Mouse (Mus musculus) embryonic facial prominence, embryonic 15.5 days (tissue): Measurements from ENCODE around the gene Lin52. TPM values are rescaled to one million over a fixed set of nuclear protein-coding genes. Genes with fewer than 3 reads are reported as not detected.

ENCODE experiments used
- ATAC-seq: fragments of 200-750 bp; cut with Nextera tagmentation; 2 replicates; pipeline ENCODE4 v1.8.0; 2017; ENCODE audit warnings: low read depth, moderate TSS enrichment; ENCODE audit not compliant: insufficient number of reproducible peaks, low FRiP score, low TSS enrichment
- H3K27ac ChIP-seq: fragments of 300-500 bp; sonication (generic); replicated peaks from 2 replicates; pipeline ENCODE4 v1.5.1; 2015; ENCODE audit warnings: mild to moderate bottlenecking, inconsistent platforms
- H3K27me3 ChIP-seq: fragments of 300-500 bp; sonication (generic); 2 replicates; pipeline ENCODE4 v1.6.1; 2015; ENCODE audit warnings: inconsistent platforms
- H3K36me3 ChIP-seq: fragments of 300-500 bp; sonication (generic); 2 replicates; pipeline ENCODE4 v1.6.1; 2015; ENCODE audit warnings: mild to moderate bottlenecking, inconsistent platforms
- H3K4me1 ChIP-seq: fragments of 300-500 bp; sonication (generic); 2 replicates; pipeline ENCODE4 v1.6.1; 2015; ENCODE audit warnings: inconsistent platforms
- H3K4me2 ChIP-seq: fragments of 300-500 bp; sonication (generic); replicated peaks from 2 replicates; pipeline ENCODE4 v1.6.1; 2015; ENCODE audit warnings: mild to moderate bottlenecking, inconsistent platforms
- H3K4me3 ChIP-seq: fragments of 300-500 bp; sonication (generic); replicated peaks from 2 replicates; pipeline ENCODE4 v1.5.1; 2015; ENCODE audit warnings: mild to moderate bottlenecking, inconsistent platforms
- H3K9ac ChIP-seq: fragments of 300-500 bp; sonication (generic); 2 replicates; pipeline ENCODE4 v1.6.1; 2015; ENCODE audit warnings: inconsistent platforms
- H3K9me3 ChIP-seq: fragments of 300-500 bp; sonication (generic); replicated peaks from 2 replicates; pipeline ENCODE4 v1.6.1; 2016; ENCODE audit warnings: inconsistent platforms
- WGBS: fragments of 180-500 bp; shearing (Covaris S2); methylation state at CpG from one replicate; pipeline ENCODE4 v1.1.7; 2015; 5-methylcytosine and 5-hydroxymethylcytosine counted together
- polyA plus RNA-seq: library from polyadenylated mRNA; unstranded; fragments of >200 nt; fragmentation: Nextera tagmentation; extraction: Ambion mirVana; gene quantifications from 2 replicates; pipeline ENCODE4 v1.2.1, GENCODE M21; 2015

Gene Lin52
- polyA plus RNA-seq, 1 experiment from 2014 or later = 19.6 TPM

GRCm38 (mm10) chr12:84438697-84439096, 12.5 kb upstream of the Lin52 start:
- no peaks in the 10 kb centered on the region for H3K27me3 ChIP-seq
- H3K9me3 ChIP-seq = no peaks in the 10 kb centered on the region
- H3K4me3 ChIP-seq = no peak overlapping the region
- H3K9ac ChIP-seq = no peak overlapping the region
- H3K4me2 ChIP-seq = no peak overlapping the region
- WGBS = 60% methylated on average over 2 of the region's 2 CpGs
- 0 out of 2 replicates have a peak, but pooled peaks cover 4% of the 10 kb centered on the region for H3K36me3 ChIP-seq
- ATAC-seq = no peak
- no peaks in the 10 kb centered on the region for H3K4me1 ChIP-seq
- no peak overlapping the region for H3K27ac ChIP-seq

DNA sequence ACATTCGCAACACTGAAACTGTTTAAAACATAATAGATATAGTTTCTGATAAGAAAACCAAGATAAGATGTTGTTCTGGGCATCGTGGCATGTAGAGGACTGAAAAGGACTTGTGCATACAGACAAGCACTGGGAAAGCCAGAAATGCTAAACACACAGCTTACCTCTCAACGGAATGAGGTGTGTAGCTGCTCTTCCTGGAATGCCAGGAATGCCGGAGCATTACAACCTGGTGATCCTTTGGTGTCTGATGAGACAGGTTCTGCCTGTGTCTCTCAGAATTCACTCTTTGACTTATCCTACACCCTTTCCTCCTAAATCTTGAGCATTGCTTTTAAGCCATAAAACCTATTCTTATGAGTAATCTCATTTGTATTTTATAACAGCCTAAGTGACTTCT, 8.7 kb upstream of the Lin52 start:
- Histone ChIP-seq H3K27ac (no peak overlapping the region), H3K4me2 (no peak overlapping the region), H3K36me3 (0 out of 2 replicates have a peak, but pooled peaks cover 4% of the 10 kb centered on the region), H3K9me3 (no peaks in the 10 kb centered on the region), H3K27me3 (no peaks in the 10 kb centered on the region), H3K9ac (no peak overlapping the region), H3K4me1 (no peaks in the 10 kb centered on the region), H3K4me3 (no peak overlapping the region)
- no peak for ATAC-seq
- WGBS = 63% methylated on average over 4 of the region's 4 CpGs

DNA sequence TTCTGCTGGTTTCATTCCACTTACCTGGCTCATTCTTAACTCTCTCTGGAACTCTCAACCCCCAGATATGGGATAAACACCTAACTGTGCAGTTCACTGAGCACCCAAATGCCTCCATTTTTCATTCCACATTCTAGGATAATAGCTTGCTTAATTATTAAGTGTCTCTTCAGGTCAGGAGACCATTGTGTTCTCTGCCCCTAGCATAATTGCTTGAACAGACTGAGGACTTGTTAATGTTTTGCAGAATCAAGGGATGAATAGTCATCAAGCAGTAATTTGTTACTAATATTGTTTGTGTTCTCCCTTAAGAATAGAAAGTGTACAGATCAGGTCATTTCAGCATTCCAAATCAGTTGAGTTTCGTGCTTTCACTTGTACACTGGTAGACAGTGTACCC, 3.8 kb upstream of the Lin52 start:
- 76% methylated on average over 1 of the region's 1 CpGs for WGBS

GRCm38 (mm10) chr12:84448181-84448580, 3.0 kb upstream of the Lin52 start:
- no peaks in the 10 kb centered on the region for H3K9me3 ChIP-seq
- no peak overlapping the region for H3K4me2 ChIP-seq
- no peak overlapping the region for H3K9ac ChIP-seq
- no peaks in the 10 kb centered on the region for H3K36me3 ChIP-seq
- no peak for ATAC-seq
- peaks cover 14% of the 10 kb centered on the region for H3K4me1 ChIP-seq
- H3K27me3 ChIP-seq = no peaks in the 10 kb centered on the region
- no peak overlapping the region for H3K27ac ChIP-seq
- H3K4me3 ChIP-seq = no peak overlapping the region
- WGBS = 87% methylated on average over 6 of the region's 6 CpGs

More for the DNA sequence above, 3.8 kb upstream of the Lin52 start:
- H3K4me2 ChIP-seq = no peak overlapping the region
- no peaks in the 10 kb centered on the region for H3K9me3 ChIP-seq
- H3K27me3 ChIP-seq = no peaks in the 10 kb centered on the region
- peaks cover 11% of the 10 kb centered on the region for H3K4me1 ChIP-seq
- H3K9ac ChIP-seq = no peak overlapping the region
- ATAC-seq = no peak
- no peak overlapping the region for H3K4me3 ChIP-seq
- no peak overlapping the region for H3K27ac ChIP-seq
- no peaks in the 10 kb centered on the region for H3K36me3 ChIP-seq

DNA sequence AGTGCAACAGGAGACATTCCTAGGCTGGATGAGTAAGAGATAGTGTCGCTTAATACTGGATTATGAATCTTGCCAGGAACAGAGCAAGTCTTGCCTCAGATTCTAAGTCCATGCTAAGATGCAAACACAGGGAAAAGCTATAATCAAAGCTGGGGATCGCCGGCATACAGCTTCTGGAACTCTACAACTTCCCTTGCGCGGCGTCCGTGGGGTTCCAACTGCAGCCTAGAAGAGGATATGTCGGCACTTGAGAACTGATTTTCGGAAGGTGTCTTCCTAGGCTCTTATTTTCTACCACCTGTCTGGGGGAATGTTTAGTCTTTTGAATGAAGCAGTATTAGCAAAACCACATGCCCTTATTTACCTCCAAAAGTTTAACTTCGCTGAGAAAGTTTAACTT, 1.3 kb upstream of the Lin52 start:
- Histone ChIP-seq H3K9ac (peak overlapping the region; percentile 51), H3K27ac (no peak overlapping the region), H3K27me3 (no peaks in the 10 kb centered on the region), H3K9me3 (no peaks in the 10 kb centered on the region), H3K4me2 (peak overlapping the region; percentile 93), H3K4me1 (peaks cover 14% of the 10 kb centered on the region), H3K36me3 (no peaks in the 10 kb centered on the region), H3K4me3 (peak overlapping the region; percentile 79)
- ATAC-seq = no peak
- WGBS = 51% methylated on average over 10 of the region's 10 CpGs

- H3K4me1 ChIP-seq = peaks cover 14% of the 10 kb centered on the region
- peak overlapping the region; percentile 79 for H3K4me3 ChIP-seq
- H3K4me2 ChIP-seq = peak overlapping the region; percentile 93
- WGBS = 1% methylated on average over 6 of the region's 6 CpGs
- H3K36me3 ChIP-seq = no peaks in the 10 kb centered on the region
- no peak for ATAC-seq
- peak overlapping the region; percentile 74 for H3K27ac ChIP-seq
- no peaks in the 10 kb centered on the region for H3K9me3 ChIP-seq
- no peaks in the 10 kb centered on the region for H3K27me3 ChIP-seq
- H3K9ac ChIP-seq = peak overlapping the region; percentile 51
Measured at GRCm38 (mm10) chr12:84450351-84450717, 888 bp upstream of the Lin52 start.

GRCm38 (mm10) chr12:84451801-84452200, 579 bp downstream of the Lin52 start:
- H3K36me3 ChIP-seq = no peaks in the 10 kb centered on the region
- WGBS = 1% methylated on average over 11 of the region's 11 CpGs

DNA sequence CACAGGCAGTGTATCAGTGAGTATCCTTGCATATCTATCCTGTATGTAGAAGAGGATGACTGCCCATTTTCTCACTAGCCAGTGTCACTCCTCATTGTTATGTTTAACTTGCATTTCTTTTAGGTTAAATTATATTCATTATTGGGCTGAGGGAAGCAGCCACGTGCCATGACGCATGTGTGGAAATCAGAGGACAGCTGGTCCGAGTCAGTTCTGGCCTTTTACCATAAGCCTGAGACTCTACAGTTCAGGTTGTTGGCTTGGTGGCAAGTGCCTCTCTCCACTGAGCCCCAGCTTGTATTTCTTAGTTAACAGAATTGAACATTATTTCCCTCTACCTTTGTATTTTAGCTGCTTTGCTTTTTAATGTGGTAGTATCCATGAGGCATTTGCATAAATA, 5.7 kb downstream of the Lin52 start:
- WGBS = 89% methylated on average over 3 of the region's 3 CpGs

More at GRCm38 (mm10) chr12:84451801-84452200, 579 bp downstream of the Lin52 start:
- H3K27ac ChIP-seq = peak overlapping the region; percentile 71
- no peaks in the 10 kb centered on the region for H3K9me3 ChIP-seq
- ATAC-seq = no peak
- H3K4me2 ChIP-seq = peak overlapping the region; percentile 93
- peak overlapping the region; percentile 79 for H3K4me3 ChIP-seq
- no peaks in the 10 kb centered on the region for H3K27me3 ChIP-seq
- peak overlapping the region; percentile 58 for H3K9ac ChIP-seq
- peaks cover 14% of the 10 kb centered on the region for H3K4me1 ChIP-seq

DNA sequence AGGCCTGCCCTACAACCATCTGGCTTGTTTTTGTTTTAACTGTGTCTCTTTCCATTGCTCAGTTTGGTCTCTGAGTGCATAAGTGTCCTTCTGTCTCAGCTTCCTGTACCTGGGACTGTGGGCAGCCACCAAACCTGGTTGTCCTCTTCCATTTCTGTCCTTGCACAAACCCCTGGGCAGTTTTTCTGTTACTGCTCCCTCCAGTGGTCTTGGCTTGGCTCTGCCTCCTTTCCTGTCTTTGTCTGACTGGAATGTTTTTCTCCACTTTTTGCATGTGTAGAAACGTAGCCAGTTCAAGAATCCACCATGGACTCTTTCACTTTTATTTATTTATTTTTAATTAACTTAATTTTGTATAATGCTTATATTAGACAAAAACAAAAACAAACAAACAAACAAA, 8.6 kb downstream of the Lin52 start:
- H3K27ac ChIP-seq = no peak overlapping the region
- 62% methylated on average over 1 of the region's 1 CpGs for WGBS
- no peak overlapping the region for H3K4me2 ChIP-seq
- H3K9me3 ChIP-seq = no peaks in the 10 kb centered on the region
- no peaks in the 10 kb centered on the region for H3K4me1 ChIP-seq
- peaks cover 43% of the 10 kb centered on the region for H3K36me3 ChIP-seq
- no peak overlapping the region for H3K4me3 ChIP-seq
- H3K27me3 ChIP-seq = no peaks in the 10 kb centered on the region
- no peak overlapping the region for H3K9ac ChIP-seq
- ATAC-seq = no peak

More for the DNA sequence above, 5.7 kb downstream of the Lin52 start:
- Histone ChIP-seq H3K27me3 (no peaks in the 10 kb centered on the region), H3K4me1 (peaks cover 6% of the 10 kb centered on the region), H3K27ac (no peak overlapping the region), H3K4me3 (no peak overlapping the region), H3K9ac (no peak overlapping the region), H3K4me2 (no peak overlapping the region), H3K9me3 (no peaks in the 10 kb centered on the region), H3K36me3 (peaks cover 21% of the 10 kb centered on the region)
- no peak for ATAC-seq

DNA sequence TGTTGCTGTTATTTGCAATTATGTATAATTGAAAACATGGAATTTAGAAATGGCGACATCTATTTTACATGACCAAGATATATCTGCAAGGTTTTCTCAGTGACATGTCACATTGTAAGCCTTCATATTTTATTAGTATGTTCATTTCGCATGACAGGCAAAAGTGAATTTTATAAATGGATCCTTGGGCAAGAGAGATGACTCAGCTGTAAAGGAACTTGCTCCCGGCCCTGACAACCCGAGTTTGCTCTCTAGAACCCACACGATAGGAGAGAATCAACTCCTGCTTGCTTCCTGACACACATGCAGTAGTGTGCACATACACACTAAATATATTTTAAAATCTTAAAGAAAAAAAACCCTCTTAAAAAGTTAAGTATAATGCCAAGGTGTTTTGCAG, 10.2 kb downstream of the Lin52 start:
- Histone ChIP-seq H3K4me2 (no peak overlapping the region), H3K9me3 (no peaks in the 10 kb centered on the region), H3K36me3 (peaks cover 45% of the 10 kb centered on the region), H3K27ac (no peak overlapping the region), H3K4me3 (no peak overlapping the region), H3K9ac (no peak overlapping the region), H3K27me3 (no peaks in the 10 kb centered on the region), H3K4me1 (no peaks in the 10 kb centered on the region)
- WGBS = 88% methylated on average over 5 of the region's 5 CpGs
- ATAC-seq = no peak

- H3K4me1 ChIP-seq = no peaks in the 10 kb centered on the region
- no peaks in the 10 kb centered on the region for H3K9me3 ChIP-seq
- no peak for ATAC-seq
- H3K9ac ChIP-seq = no peak overlapping the region
- no peaks in the 10 kb centered on the region for H3K27me3 ChIP-seq
- 85% methylated on average over 3 of the region's 3 CpGs for WGBS
- peaks cover 48% of the 10 kb centered on the region for H3K36me3 ChIP-seq
- H3K4me3 ChIP-seq = no peak overlapping the region
- H3K27ac ChIP-seq = no peak overlapping the region
- H3K4me2 ChIP-seq = no peak overlapping the region
Measured at GRCm38 (mm10) chr12:84462856-84463255, 11.6 kb downstream of the Lin52 start.

- peaks cover 12% of the 10 kb centered on the region for H3K36me3 ChIP-seq
- ATAC-seq = no peak
Measured at GRCm38 (mm10) chr12:84468701-84469100, 17.5 kb downstream of the Lin52 start.

More at GRCm38 (mm10) chr12:84468701-84469100, 17.5 kb downstream of the Lin52 start:
- no peak overlapping the region for H3K4me3 ChIP-seq
- WGBS = 0% methylated on average over 1 of the region's 1 CpGs
- H3K4me1 ChIP-seq = no peaks in the 10 kb centered on the region
- no peaks in the 10 kb centered on the region for H3K27me3 ChIP-seq
- no peak overlapping the region for H3K4me2 ChIP-seq
- no peaks in the 10 kb centered on the region for H3K9me3 ChIP-seq
- H3K9ac ChIP-seq = no peak overlapping the region
- H3K27ac ChIP-seq = no peak overlapping the region
